Mouse (Mus musculus): Measurements from ENCODE around the gene Ccdc157. TPM values are rescaled to one million over a fixed set of nuclear protein-coding genes. Genes with fewer than 3 reads are reported as not detected.

Gene Ccdc157
- polyA plus RNA-seq (2014; fragmentation: Nextera tagmentation; extraction: Ambion mirVana): 5.3 and 6.6 TPM in 2 replicates

- peak; percentile 97 for ATAC-seq (ENCODE audit: insufficient read depth)
- H3K4me1 ChIP-seq (ENCODE audit: insufficient read depth): peaks cover 7% of the 10 kb centered on the region; the same call in 1 of the 2 replicates
- no peak for TF ChIP-seq CTCF (IDR thresholded peaks at IDR 0.05; ENCODE audit: low read depth)
These were observed at the start of gene Ccdc157, which contains the start of gene Sf3a1 for GRCm38 (mm10) chr11:4159808-4160708. Ccdc157 (minus strand) TSS chr11:4160293. Sf3a1 (plus strand) TSS chr11:4160350.

GRCm38 (mm10) chr11:4209556-4209955 is 49.5 kb upstream of the Ccdc157 start:
- 74% methylated on average over 5 of the region's 5 CpGs for WGBS
- peaks cover 59% of the 10 kb centered on the region for H3K36me3 ChIP-seq (ENCODE audit: insufficient read depth)
- H3K4me3 ChIP-seq (ENCODE audit: low read depth, low read length): no peak overlapping the region
- H3K4me1 ChIP-seq (ENCODE audit: insufficient read depth): no peaks in the 10 kb centered on the region
- ATAC-seq (ENCODE audit: insufficient read depth) (no peak), DNase-seq (peak; percentile 30)
- H3K9me3 ChIP-seq (ENCODE audit: low read depth, low read length): no peaks in the 10 kb centered on the region
- H3K27ac ChIP-seq (ENCODE audit: low read depth): no peak overlapping the region
- H3K9ac ChIP-seq: no peak overlapping the region
- H3K27me3 ChIP-seq (ENCODE audit: insufficient read depth, low read length): no peaks in the 10 kb centered on the region
- no peak overlapping the region for H3K4me2 ChIP-seq
- peak; percentile 57 for TF ChIP-seq CTCF (IDR thresholded peaks at IDR 0.05; ENCODE audit: low read depth)

More at GRCm38 (mm10) chr11:4159808-4160708, at the start of gene Ccdc157, which contains the start of gene Sf3a1:
- H3K9me3 ChIP-seq (ENCODE audit: low read depth, low read length): no peaks in the 10 kb centered on the region
- WGBS: 2% methylated on average over 54 of the region's 54 CpGs
- H3K27ac ChIP-seq (ENCODE audit: low read depth): peak within 1 kb of the TSS; percentile 78; the same call in 1 of the 2 replicates
- peak within 1 kb of the TSS; percentile 80 for H3K9ac ChIP-seq
- H3K27me3 ChIP-seq (ENCODE audit: insufficient read depth, low read length): no peaks in the 10 kb centered on the region
- H3K36me3 ChIP-seq (ENCODE audit: insufficient read depth): peaks cover 39% of the 10 kb centered on the region
- DNase-seq: peak; percentile 98
- H3K4me3 ChIP-seq (ENCODE audit: low read depth, low read length): peak within 1 kb of the TSS; percentile 91
- H3K4me2 ChIP-seq: peak within 1 kb of the TSS; percentile 91

- Histone ChIP-seq H3K4me2 (no peak overlapping the region), H3K4me3 (ENCODE audit: low read depth, low read length) (no peak overlapping the region), H3K4me1 (ENCODE audit: insufficient read depth) (no peaks in the 10 kb centered on the region), H3K27ac (ENCODE audit: low read depth) (no peak overlapping the region), H3K9ac (no peak overlapping the region), H3K9me3 (ENCODE audit: low read depth, low read length) (no peaks in the 10 kb centered on the region), H3K27me3 (ENCODE audit: insufficient read depth, low read length) (no peaks in the 10 kb centered on the region), H3K36me3 (ENCODE audit: insufficient read depth) (peaks cover 41% of the 10 kb centered on the region)
- no peak for TF ChIP-seq CTCF (IDR thresholded peaks at IDR 0.05; ENCODE audit: low read depth)
- WGBS: 90% methylated on average over 9 of the region's 9 CpGs
- ATAC-seq (ENCODE audit: insufficient read depth) (no peak), DNase-seq (no peak)
These were observed 47.6 kb upstream of the Ccdc157 start for GRCm38 (mm10) chr11:4207655-4208054.

GRCm38 (mm10) chr11:4206563-4206962 is 46.5 kb upstream of the Ccdc157 start:
- Histone ChIP-seq H3K9ac (no peak overlapping the region), H3K27me3 (ENCODE audit: insufficient read depth, low read length) (no peaks in the 10 kb centered on the region), H3K4me2 (no peak overlapping the region), H3K4me3 (ENCODE audit: low read depth, low read length) (no peak overlapping the region), H3K27ac (ENCODE audit: low read depth) (no peak overlapping the region), H3K36me3 (ENCODE audit: insufficient read depth) (peaks cover 35% of the 10 kb centered on the region), H3K9me3 (ENCODE audit: low read depth, low read length) (no peaks in the 10 kb centered on the region), H3K4me1 (ENCODE audit: insufficient read depth) (no peaks in the 10 kb centered on the region)
- no peak for ATAC-seq (ENCODE audit: insufficient read depth)
- no peak for TF ChIP-seq CTCF (IDR thresholded peaks at IDR 0.05; ENCODE audit: low read depth)
- WGBS: 49% methylated on average over 6 of the region's 6 CpGs
- no peak for DNase-seq

- WGBS: 81% methylated on average over 7 of the region's 7 CpGs
These were observed 45.9 kb upstream of the Ccdc157 start for GRCm38 (mm10) chr11:4205951-4206350.

GRCm38 (mm10) chr11:4205097-4205655 is 45.1 kb upstream of the Ccdc157 start:
- DNase-seq (no peak), ATAC-seq (ENCODE audit: insufficient read depth) (no peak)
- H3K27me3 ChIP-seq (ENCODE audit: insufficient read depth, low read length): no peaks in the 10 kb centered on the region
- no peak overlapping the region for H3K9ac ChIP-seq
- no peaks in the 10 kb centered on the region for H3K9me3 ChIP-seq (ENCODE audit: low read depth, low read length)
- H3K4me1 ChIP-seq (ENCODE audit: insufficient read depth): no peaks in the 10 kb centered on the region
- TF ChIP-seq CTCF (IDR thresholded peaks at IDR 0.05; ENCODE audit: low read depth): no peak
- 66% methylated on average over 5 of the region's 5 CpGs for WGBS
- H3K4me3 ChIP-seq (ENCODE audit: low read depth, low read length): no peak overlapping the region
- no peak overlapping the region for H3K27ac ChIP-seq (ENCODE audit: low read depth)
- H3K4me2 ChIP-seq: no peak overlapping the region
- peaks cover 21% of the 10 kb centered on the region for H3K36me3 ChIP-seq (ENCODE audit: insufficient read depth)

More at GRCm38 (mm10) chr11:4205951-4206350, 45.9 kb upstream of the Ccdc157 start:
- Histone ChIP-seq H3K4me3 (ENCODE audit: low read depth, low read length) (no peak overlapping the region), H3K4me2 (no peak overlapping the region), H3K9ac (no peak overlapping the region), H3K27me3 (ENCODE audit: insufficient read depth, low read length) (no peaks in the 10 kb centered on the region), H3K4me1 (ENCODE audit: insufficient read depth) (no peaks in the 10 kb centered on the region), H3K27ac (ENCODE audit: low read depth) (no peak overlapping the region), H3K36me3 (ENCODE audit: insufficient read depth) (peaks cover 29% of the 10 kb centered on the region), H3K9me3 (ENCODE audit: low read depth, low read length) (no peaks in the 10 kb centered on the region)
- DNase-seq: no peak
- ATAC-seq (ENCODE audit: insufficient read depth): no peak
- no peak for TF ChIP-seq CTCF (IDR thresholded peaks at IDR 0.05; ENCODE audit: low read depth)

GRCm38 (mm10) chr11:4203705-4204074 is 43.6 kb upstream of the Ccdc157 start:
- no peak overlapping the region for H3K9ac ChIP-seq
- no peak for ATAC-seq (ENCODE audit: insufficient read depth)
- H3K4me1 ChIP-seq (ENCODE audit: insufficient read depth): no peaks in the 10 kb centered on the region
- TF ChIP-seq CTCF (IDR thresholded peaks at IDR 0.05; ENCODE audit: low read depth): no peak
- no peak overlapping the region for H3K4me2 ChIP-seq
- WGBS: 45% methylated on average over 2 of the region's 2 CpGs
- H3K9me3 ChIP-seq (ENCODE audit: low read depth, low read length): no peaks in the 10 kb centered on the region
- H3K27ac ChIP-seq (ENCODE audit: low read depth): peak overlapping the region; percentile 38; the same call in 1 of the 2 replicates
- H3K27me3 ChIP-seq (ENCODE audit: insufficient read depth, low read length): no peaks in the 10 kb centered on the region
- DNase-seq: no peak
- H3K36me3 ChIP-seq (ENCODE audit: insufficient read depth): peaks cover 11% of the 10 kb centered on the region
- no peak overlapping the region for H3K4me3 ChIP-seq (ENCODE audit: low read depth, low read length)

Data from lung, embryonic 14.5 days (tissue).